Mouse (Mus musculus): ENCODE measurements around the gene Rab11fip2. TPM values are rescaled to one million over a fixed set of nuclear protein-coding genes. Genes with fewer than 3 reads are reported as not detected.
A peak's percentile ranks its signal among the peaks of the same experiment; 100 is the strongest.

Rab11fip2 gene
- polyA plus RNA-seq, 1 experiment from 2014 or later, result 5.4 TPM

DNA sequence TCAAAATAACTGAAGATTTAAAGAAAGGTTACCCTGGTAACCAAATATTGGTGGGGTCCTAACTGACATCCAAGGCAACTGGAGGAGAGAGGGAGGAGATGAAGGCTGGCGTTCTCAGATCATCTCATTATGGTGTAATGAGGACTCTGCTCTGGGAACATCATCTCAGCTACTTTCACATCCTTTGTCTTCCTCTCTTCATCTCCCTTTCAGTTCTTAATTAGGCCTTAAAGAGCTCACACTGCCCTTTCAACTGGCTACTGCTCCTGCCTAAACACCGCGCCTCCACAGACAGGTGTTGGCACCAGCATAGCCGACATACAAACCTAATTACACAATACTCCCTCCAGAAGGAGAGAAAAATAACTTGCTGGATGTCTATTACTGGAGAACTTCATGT lies 31.9 kb downstream of the Rab11fip2 start:
- 62% methylated on average over 4 of the region's 4 CpGs for WGBS
- H3K4me2 ChIP-seq (replicated peaks), result no peak overlapping the region

GRCm38 (mm10) chr19:59905296-59906081 lies 38.0 kb downstream of the Rab11fip2 start:
- Histone ChIP-seq H3K9me3 (replicated peaks) (no peaks in the 10 kb centered on the region), H3K4me3 (replicated peaks) (no peak overlapping the region), H3K4me2 (replicated peaks) (no peak overlapping the region), H3K27ac (replicated peaks) (no peak overlapping the region), H3K36me3 (peaks cover 22% of the 10 kb centered on the region), H3K9ac (no peak overlapping the region), H3K4me1 (no peaks in the 10 kb centered on the region), H3K27me3 (no peaks in the 10 kb centered on the region)
- WGBS, result 45% methylated on average over 1 of the region's 1 CpGs
- ATAC-seq (ENCODE audit: insufficient number of reproducible peaks, low FRiP score, low TSS enrichment, low read depth), result no peak

More for the DNA sequence above, 31.9 kb downstream of the Rab11fip2 start:
- Histone ChIP-seq H3K27ac (replicated peaks) (no peak overlapping the region), H3K9ac (no peak overlapping the region), H3K4me3 (replicated peaks) (no peak overlapping the region), H3K27me3 (no peaks in the 10 kb centered on the region), H3K4me1 (no peaks in the 10 kb centered on the region), H3K36me3 (peaks cover 10% of the 10 kb centered on the region), H3K9me3 (replicated peaks) (no peaks in the 10 kb centered on the region)
- no peak for ATAC-seq (ENCODE audit: insufficient number of reproducible peaks, low FRiP score, low TSS enrichment, low read depth)

DNA sequence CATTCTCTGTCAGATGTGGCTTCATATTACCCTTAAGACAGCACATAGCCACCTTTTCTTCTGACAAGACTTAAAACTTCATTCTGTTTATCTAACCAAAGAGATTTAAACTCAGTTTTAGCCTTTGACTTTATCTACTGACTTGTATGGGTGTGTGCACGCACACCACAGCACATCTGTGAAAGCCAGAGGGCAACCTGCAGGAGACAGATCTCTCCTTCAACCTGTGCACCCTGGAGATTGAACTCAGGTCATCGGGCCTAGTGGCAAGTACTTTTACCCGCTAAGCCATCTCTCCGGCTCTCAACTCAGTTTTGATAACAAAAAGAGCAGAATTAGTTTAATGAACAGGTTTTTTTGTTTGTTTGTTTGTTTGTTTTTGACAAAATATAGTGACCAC lies 43.5 kb downstream of the Rab11fip2 start:
- Histone ChIP-seq H3K27me3 (no peaks in the 10 kb centered on the region), H3K9ac (no peak overlapping the region), H3K4me1 (no peaks in the 10 kb centered on the region), H3K36me3 (0 out of 2 replicates have a peak, but pooled peaks cover 5% of the 10 kb centered on the region), H3K9me3 (replicated peaks) (no peaks in the 10 kb centered on the region), H3K27ac (replicated peaks) (no peak overlapping the region), H3K4me2 (replicated peaks) (no peak overlapping the region), H3K4me3 (replicated peaks) (no peak overlapping the region)
- WGBS, result 93% methylated on average over 4 of the region's 4 CpGs
- ATAC-seq (ENCODE audit: insufficient number of reproducible peaks, low FRiP score, low TSS enrichment, low read depth), result no peak

- H3K9ac ChIP-seq, result no peak overlapping the region
- H3K27me3 ChIP-seq, result no peaks in the 10 kb centered on the region
- no peak overlapping the region for H3K4me2 ChIP-seq (replicated peaks)
- H3K36me3 ChIP-seq, result 0 out of 2 replicates have a peak, but pooled peaks cover 1% of the 10 kb centered on the region
- no peak for ATAC-seq (ENCODE audit: insufficient number of reproducible peaks, low FRiP score, low TSS enrichment, low read depth)
- 85% methylated on average over 4 of the region's 4 CpGs for WGBS
- no peaks in the 10 kb centered on the region for H3K9me3 ChIP-seq (replicated peaks)
- no peaks in the 10 kb centered on the region for H3K4me1 ChIP-seq
- H3K27ac ChIP-seq (replicated peaks), result no peak overlapping the region
- H3K4me3 ChIP-seq (replicated peaks), result no peak overlapping the region
Measured at GRCm38 (mm10) chr19:59898301-59898700, 45.2 kb downstream of the Rab11fip2 start.

DNA sequence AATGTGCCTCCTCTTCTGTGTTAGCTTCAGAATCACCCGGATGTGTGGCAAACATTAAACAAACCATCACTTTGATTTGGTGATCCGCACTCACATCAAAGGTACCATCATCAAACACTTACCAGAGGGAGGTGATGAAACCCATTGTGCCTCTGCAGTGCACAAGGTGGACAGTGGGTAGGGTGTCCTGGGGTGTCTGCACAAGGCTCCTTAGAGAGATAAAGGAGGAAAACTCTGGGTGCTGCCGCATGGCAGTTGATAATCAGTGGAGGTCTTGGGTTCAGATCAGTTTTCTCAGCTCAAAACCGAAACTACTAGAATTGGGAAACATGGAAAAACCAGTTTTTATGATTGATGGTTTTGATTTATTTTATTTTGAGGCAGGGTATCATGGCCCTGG lies 54.1 kb downstream of the Rab11fip2 start:
- Histone ChIP-seq H3K36me3 (no peaks in the 10 kb centered on the region), H3K9ac (no peak overlapping the region), H3K4me2 (replicated peaks) (no peak overlapping the region), H3K27me3 (no peaks in the 10 kb centered on the region), H3K27ac (replicated peaks) (no peak overlapping the region), H3K4me1 (0 out of 2 replicates have a peak, but pooled peaks cover 6% of the 10 kb centered on the region), H3K4me3 (replicated peaks) (no peak overlapping the region), H3K9me3 (replicated peaks) (no peaks in the 10 kb centered on the region)
- ATAC-seq (ENCODE audit: insufficient number of reproducible peaks, low FRiP score, low TSS enrichment, low read depth), result no peak
- 90% methylated on average over 4 of the region's 4 CpGs for WGBS

GRCm38 (mm10) chr19:59888846-59889245 lies 54.6 kb downstream of the Rab11fip2 start:
- WGBS, result 82% methylated on average over 2 of the region's 2 CpGs
- no peaks in the 10 kb centered on the region for H3K36me3 ChIP-seq
- no peak overlapping the region for H3K4me2 ChIP-seq (replicated peaks)
- H3K9me3 ChIP-seq (replicated peaks), result no peaks in the 10 kb centered on the region
- H3K4me3 ChIP-seq (replicated peaks), result no peak overlapping the region
- ATAC-seq (ENCODE audit: insufficient number of reproducible peaks, low FRiP score, low TSS enrichment, low read depth), result no peak
- no peaks in the 10 kb centered on the region for H3K27me3 ChIP-seq
- H3K27ac ChIP-seq (replicated peaks), result no peak overlapping the region
- H3K4me1 ChIP-seq, result 0 out of 2 replicates have a peak, but pooled peaks cover 6% of the 10 kb centered on the region
- no peak overlapping the region for H3K9ac ChIP-seq

GRCm38 (mm10) chr19:59887866-59888265 lies 55.6 kb downstream of the Rab11fip2 start:
- H3K27ac ChIP-seq (replicated peaks), result no peak overlapping the region
- ATAC-seq (ENCODE audit: insufficient number of reproducible peaks, low FRiP score, low TSS enrichment, low read depth), result no peak
- H3K4me3 ChIP-seq (replicated peaks), result no peak overlapping the region
- H3K9me3 ChIP-seq (replicated peaks), result no peaks in the 10 kb centered on the region
- no peak overlapping the region for H3K4me2 ChIP-seq (replicated peaks)
- H3K27me3 ChIP-seq, result no peaks in the 10 kb centered on the region
- no peak overlapping the region for H3K9ac ChIP-seq
- WGBS, result 18% methylated on average over 2 of the region's 2 CpGs
- no peaks in the 10 kb centered on the region for H3K36me3 ChIP-seq
- H3K4me1 ChIP-seq, result 0 out of 2 replicates have a peak, but pooled peaks cover 6% of the 10 kb centered on the region

- Histone ChIP-seq H3K4me1 (0 out of 2 replicates have a peak, but pooled peaks cover 6% of the 10 kb centered on the region), H3K27ac (replicated peaks) (no peak overlapping the region), H3K4me3 (replicated peaks) (no peak overlapping the region), H3K9me3 (replicated peaks) (no peaks in the 10 kb centered on the region), H3K36me3 (no peaks in the 10 kb centered on the region), H3K4me2 (replicated peaks) (no peak overlapping the region), H3K9ac (no peak overlapping the region), H3K27me3 (no peaks in the 10 kb centered on the region)
- ATAC-seq (ENCODE audit: insufficient number of reproducible peaks, low FRiP score, low TSS enrichment, low read depth), result no peak
- WGBS, result 76% methylated on average over 2 of the region's 2 CpGs
Measured at GRCm38 (mm10) chr19:59885301-59885700, 58.2 kb downstream of the Rab11fip2 start.

- Histone ChIP-seq H3K4me1 (no peaks in the 10 kb centered on the region), H3K27ac (replicated peaks) (no peak overlapping the region), H3K36me3 (no peaks in the 10 kb centered on the region), H3K9me3 (replicated peaks) (no peaks in the 10 kb centered on the region), H3K9ac (no peak overlapping the region), H3K4me2 (replicated peaks) (no peak overlapping the region), H3K27me3 (no peaks in the 10 kb centered on the region), H3K4me3 (replicated peaks) (no peak overlapping the region)
- WGBS, result 73% methylated on average over 2 of the region's 2 CpGs
- ATAC-seq (ENCODE audit: insufficient number of reproducible peaks, low FRiP score, low TSS enrichment, low read depth), result no peak
Measured at GRCm38 (mm10) chr19:59877238-59877637, 66.2 kb downstream of the Rab11fip2 start.

- Histone ChIP-seq H3K4me3 (replicated peaks) (no peak overlapping the region), H3K36me3 (no peaks in the 10 kb centered on the region), H3K4me2 (replicated peaks) (no peak overlapping the region), H3K9me3 (replicated peaks) (no peaks in the 10 kb centered on the region), H3K27me3 (no peaks in the 10 kb centered on the region), H3K4me1 (no peaks in the 10 kb centered on the region), H3K27ac (replicated peaks) (no peak overlapping the region), H3K9ac (no peak overlapping the region)
- ATAC-seq (ENCODE audit: insufficient number of reproducible peaks, low FRiP score, low TSS enrichment, low read depth), result 0 out of 2 replicates have a peak, but pooled peaks have one; percentile 43
- 70% methylated on average over 9 of the region's 9 CpGs for WGBS
Measured at GRCm38 (mm10) chr19:59866666-59867065, 76.8 kb downstream of the Rab11fip2 start.

- ATAC-seq (ENCODE audit: insufficient number of reproducible peaks, low FRiP score, low TSS enrichment, low read depth), result no peak
Measured at GRCm38 (mm10) chr19:59862423-59862822, 81.0 kb downstream of the Rab11fip2 start.

GRCm38 (mm10) chr19:59860799-59861198 lies 82.7 kb downstream of the Rab11fip2 start:
- ATAC-seq (ENCODE audit: insufficient number of reproducible peaks, low FRiP score, low TSS enrichment, low read depth), result no peak
- H3K4me3 ChIP-seq (replicated peaks), result no peak overlapping the region

More at GRCm38 (mm10) chr19:59862423-59862822, 81.0 kb downstream of the Rab11fip2 start:
- Histone ChIP-seq H3K9ac (no peak overlapping the region), H3K4me2 (replicated peaks) (no peak overlapping the region), H3K4me3 (replicated peaks) (no peak overlapping the region), H3K36me3 (no peaks in the 10 kb centered on the region), H3K27me3 (no peaks in the 10 kb centered on the region), H3K9me3 (replicated peaks) (no peaks in the 10 kb centered on the region), H3K4me1 (no peaks in the 10 kb centered on the region), H3K27ac (replicated peaks) (no peak overlapping the region)

More at GRCm38 (mm10) chr19:59860799-59861198, 82.7 kb downstream of the Rab11fip2 start:
- H3K9me3 ChIP-seq (replicated peaks), result no peaks in the 10 kb centered on the region
- H3K4me1 ChIP-seq, result no peaks in the 10 kb centered on the region
- no peak overlapping the region for H3K9ac ChIP-seq
- H3K36me3 ChIP-seq, result no peaks in the 10 kb centered on the region
- H3K27me3 ChIP-seq, result no peaks in the 10 kb centered on the region
- no peak overlapping the region for H3K27ac ChIP-seq (replicated peaks)
- 76% methylated on average over 3 of the region's 3 CpGs for WGBS
- H3K4me2 ChIP-seq (replicated peaks), result no peak overlapping the region
